Mouse (Mus musculus) retina, embryonic 14.5 days (tissue): ENCODE data around the gene Psd.

Source experiments
- DNase-seq: peaks from one replicate; pipeline ENCODE4 v3.0.0-alpha.2; 2015; ENCODE audit warnings: low spot score

The Psd gene

GRCm38 (mm10) chr19:46320076-46320785 is 6.7 kb downstream of the Psd start:
- DNase-seq: no peak

- DNase-seq: peak; percentile 73
Measured at GRCm38 (mm10) chr19:46318586-46319378, 8.2 kb downstream of the Psd start.

GRCm38 (mm10) chr19:46318031-46318471 is 8.9 kb downstream of the Psd start:
- DNase-seq: no peak

- DNase-seq: no peak
Measured at GRCm38 (mm10) chr19:46317546-46317885, 9.4 kb downstream of the Psd start.

- no peak for DNase-seq
Measured at GRCm38 (mm10) chr19:46316846-46317545, 10.0 kb downstream of the Psd start.

GRCm38 (mm10) chr19:46315752-46316610 is 11.0 kb downstream of the Psd start:
- no peak for DNase-seq

- DNase-seq: no peak
Measured at GRCm38 (mm10) chr19:46314872-46315742, 11.8 kb downstream of the Psd start.

GRCm38 (mm10) chr19:46314151-46314601 is 12.8 kb downstream of the Psd start:
- DNase-seq: no peak

GRCm38 (mm10) chr19:46313591-46313990 is 13.4 kb downstream of the Psd start:
- DNase-seq: no peak

GRCm38 (mm10) chr19:46313116-46313515 is 13.8 kb downstream of the Psd start:
- no peak for DNase-seq

- DNase-seq: no peak
Measured at GRCm38 (mm10) chr19:46312566-46312965, 14.4 kb downstream of the Psd start.

- no peak for DNase-seq
Measured at GRCm38 (mm10) chr19:46311341-46311740, 15.6 kb downstream of the Psd start.

- DNase-seq: no peak
Measured at GRCm38 (mm10) chr19:46310312-46310865, 16.6 kb downstream of the Psd start.

GRCm38 (mm10) chr19:46309651-46310305 is 17.2 kb downstream of the Psd start:
- no peak for DNase-seq

GRCm38 (mm10) chr19:46308706-46309435 is 18.1 kb downstream of the Psd start:
- DNase-seq: peak; percentile 94

- DNase-seq: no peak
Measured at GRCm38 (mm10) chr19:46308303-46308702, 18.7 kb downstream of the Psd start.

- DNase-seq: no peak
Measured at GRCm38 (mm10) chr19:46307781-46308180, 19.2 kb downstream of the Psd start.

- no peak for DNase-seq
Measured at GRCm38 (mm10) chr19:46306751-46307289, 20.1 kb downstream of the Psd start.

GRCm38 (mm10) chr19:46306268-46306610 is 20.7 kb downstream of the Psd start:
- DNase-seq: no peak
